Mouse (Mus musculus) embryonic facial prominence, embryonic 11.5 days (tissue): Measurements from ENCODE around the gene Cds2. TPM values are rescaled to one million over a fixed set of nuclear protein-coding genes. Genes with fewer than 3 reads are reported as not detected.
"Not testable (repeated sequence)": the region's sequence is repeated elsewhere in the genome, so short reads cannot be mapped to it uniquely, and the experiment has no call there.

ENCODE experiments used
- ATAC-seq: fragments of 200-750 bp; cut with Nextera tagmentation; replicated peaks from 2 replicates; pipeline ENCODE4 v1.8.0; 2017; ENCODE audit warnings: low read depth; ENCODE audit not compliant: insufficient number of reproducible peaks, low FRiP score, low TSS enrichment
- DNase-seq: peaks from one replicate; pipeline ENCODE4 v3.0.0-alpha.2; 2015; ENCODE audit warnings: low spot score
- H3K27ac ChIP-seq: fragments of 300-500 bp; sonication (generic); replicated peaks from 2 replicates; pipeline ENCODE4 v1.5.1; 2014; ENCODE audit warnings: mild to moderate bottlenecking, low read depth, low read length, control low read depth
- H3K27me3 ChIP-seq: fragments of 300-500 bp; sonication (generic); 2 replicates; pipeline ENCODE4 v1.6.1; 2014; ENCODE audit warnings: mild to moderate bottlenecking, low read length, moderate library complexity, mixed read lengths; ENCODE audit not compliant: control insufficient read depth, insufficient read depth
- H3K36me3 ChIP-seq: fragments of 300-500 bp; sonication (generic); replicated peaks from 2 replicates; pipeline ENCODE4 v1.6.1; 2014; ENCODE audit warnings: low read depth, mild to moderate bottlenecking, low read length, moderate library complexity, mixed read lengths; ENCODE audit not compliant: control insufficient read depth, insufficient read depth
- H3K4me1 ChIP-seq: fragments of 300-500 bp; sonication (generic); 2 replicates; pipeline ENCODE4 v1.6.1; 2014; ENCODE audit warnings: low read length, mixed read lengths; ENCODE audit not compliant: control insufficient read depth, insufficient read depth
- H3K4me2 ChIP-seq: fragments of 300-500 bp; sonication (generic); 2 replicates; pipeline ENCODE4 v1.6.1; 2014; ENCODE audit warnings: low read depth, mild to moderate bottlenecking, control low read depth, low read length, moderate library complexity
- H3K4me3 ChIP-seq: fragments of 300-500 bp; sonication (generic); 2 replicates; pipeline ENCODE4 v1.5.1; 2014; ENCODE audit warnings: low read depth, low read length, control low read depth
- H3K9ac ChIP-seq: fragments of 300-500 bp; sonication (generic); replicated peaks from 2 replicates; pipeline ENCODE4 v1.6.1; 2014; ENCODE audit warnings: mild to moderate bottlenecking, control low read depth, low read length
- H3K9me3 ChIP-seq: fragments of 300-500 bp; sonication (generic); replicated peaks from 2 replicates; pipeline ENCODE4 v1.6.1; 2016; ENCODE audit warnings: mild to moderate bottlenecking, low read length, inconsistent platforms, mixed read lengths; ENCODE audit not compliant: control insufficient read depth
- WGBS: fragments of 180-500 bp; shearing (Covaris S2); extraction: QIAGEN DNeasy Blood & Tissue Kit; methylation state at CpG from one replicate; pipeline ENCODE4 v1.1.7; 2014; 5-methylcytosine and 5-hydroxymethylcytosine counted together
- polyA plus RNA-seq: library from polyadenylated mRNA; unstranded; fragments of >200 nt; fragmentation: Nextera tagmentation; extraction: Ambion mirVana; gene quantifications from 2 replicates; pipeline ENCODE4 v1.2.1, GENCODE M21; 2014

Cds2 gene
- polyA plus RNA-seq, 1 experiment from 2014 or later = 32.2 TPM

DNA sequence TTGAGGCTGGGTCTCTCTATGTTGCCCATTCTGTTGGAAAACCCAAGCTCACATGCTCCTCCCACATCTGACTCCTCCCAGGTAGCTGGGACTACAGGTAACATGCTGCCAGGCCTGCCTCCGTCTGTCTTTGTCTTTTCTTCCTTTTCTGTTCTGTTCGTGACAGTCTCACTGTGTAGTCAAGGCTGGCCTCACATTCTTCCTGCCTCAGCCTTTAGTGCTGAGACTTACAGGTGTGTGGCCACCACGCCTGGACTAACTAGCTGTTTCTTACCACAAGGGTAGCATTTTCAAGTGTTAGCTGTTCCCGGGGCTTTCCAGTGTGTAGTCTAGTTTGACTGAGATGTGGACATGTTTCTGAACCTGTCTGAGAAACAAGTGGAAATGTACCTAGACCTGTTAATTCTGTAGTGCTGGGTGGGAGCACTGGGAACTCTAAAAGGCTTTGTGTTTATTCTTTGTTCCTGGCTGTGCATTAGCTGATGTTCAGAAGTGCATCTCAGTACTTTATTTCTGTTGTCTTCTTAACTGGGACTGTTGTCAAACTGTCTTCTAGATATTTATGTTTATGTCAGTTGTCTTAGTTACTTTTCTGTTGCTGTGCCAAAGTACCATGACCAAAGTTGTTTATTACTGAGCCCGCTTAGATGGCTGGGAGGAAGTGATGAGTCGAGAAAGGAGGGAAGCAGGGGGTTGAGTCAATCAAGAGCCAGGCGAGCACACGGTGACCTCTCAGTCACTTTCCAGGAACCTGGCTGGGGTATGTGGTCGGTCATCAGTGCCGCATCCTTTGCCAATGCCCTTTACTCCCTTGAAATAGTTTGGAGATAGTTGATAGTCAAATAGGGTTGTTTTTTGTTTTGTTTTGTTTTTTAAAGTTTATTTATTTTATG lies 18.9 kb downstream of the Cds2 start:
- H3K36me3 ChIP-seq = no peaks in the 10 kb centered on the region
- WGBS = 56% methylated on average over 10 of the region's 10 CpGs
- H3K9me3 ChIP-seq = no peaks in the 10 kb centered on the region
- no peak overlapping the region for H3K9ac ChIP-seq
- H3K4me1 ChIP-seq = peaks cover 3% of the 10 kb centered on the region; the same call in 1 of the 2 replicates
- no peak for DNase-seq
- H3K27ac ChIP-seq = no peak overlapping the region
- no peak overlapping the region for H3K4me2 ChIP-seq
- no peak for ATAC-seq
- H3K4me3 ChIP-seq = no peak overlapping the region
- no peaks in the 10 kb centered on the region for H3K27me3 ChIP-seq

DNA sequence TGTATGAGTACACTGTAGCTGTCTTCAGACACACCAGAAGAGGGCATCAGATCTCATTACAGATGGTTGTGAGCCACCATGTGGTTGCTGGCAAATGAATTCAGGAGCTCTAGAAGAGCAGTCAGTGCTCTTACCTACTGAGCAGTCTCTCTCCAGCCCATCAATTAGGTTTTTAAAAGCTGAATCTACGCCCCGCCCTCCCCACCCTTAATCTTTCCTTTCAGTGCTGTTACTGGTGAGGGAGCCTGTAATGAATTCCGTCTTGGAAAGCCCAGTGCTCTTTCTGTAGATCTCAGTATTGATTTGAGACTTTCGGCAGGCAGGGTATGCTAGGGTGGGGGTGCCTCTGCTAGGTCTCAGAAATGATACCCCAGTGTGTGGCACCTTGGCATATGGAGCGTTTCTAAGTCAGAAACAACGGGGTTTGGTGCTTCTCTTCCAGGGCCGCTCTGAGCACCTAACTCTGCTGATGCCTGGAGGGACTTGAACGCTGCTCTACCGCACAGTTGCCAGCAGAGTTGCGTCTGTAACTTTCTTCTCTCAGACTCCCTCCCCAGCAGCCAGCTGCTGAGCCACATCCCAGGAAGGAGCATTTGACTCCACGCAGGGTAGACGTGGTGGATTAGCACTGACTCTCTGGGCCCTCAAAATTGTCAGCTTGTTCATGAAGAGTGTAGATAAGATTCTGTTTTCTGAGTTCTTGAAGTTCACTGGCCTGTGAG lies 19.7 kb downstream of the Cds2 start:
- ATAC-seq (0 out of 2 replicates have a peak, but pooled peaks have one; percentile 30), DNase-seq (no peak)
- Histone ChIP-seq H3K36me3 (no peaks in the 10 kb centered on the region), H3K4me3 (no peak overlapping the region), H3K9ac (no peak overlapping the region), H3K4me2 (no peak overlapping the region), H3K27ac (no peak overlapping the region), H3K27me3 (no peaks in the 10 kb centered on the region), H3K9me3 (no peaks in the 10 kb centered on the region), H3K4me1 (peaks cover 3% of the 10 kb centered on the region; the same call in 1 of the 2 replicates)
- WGBS = 29% methylated on average over 12 of the region's 12 CpGs

DNA sequence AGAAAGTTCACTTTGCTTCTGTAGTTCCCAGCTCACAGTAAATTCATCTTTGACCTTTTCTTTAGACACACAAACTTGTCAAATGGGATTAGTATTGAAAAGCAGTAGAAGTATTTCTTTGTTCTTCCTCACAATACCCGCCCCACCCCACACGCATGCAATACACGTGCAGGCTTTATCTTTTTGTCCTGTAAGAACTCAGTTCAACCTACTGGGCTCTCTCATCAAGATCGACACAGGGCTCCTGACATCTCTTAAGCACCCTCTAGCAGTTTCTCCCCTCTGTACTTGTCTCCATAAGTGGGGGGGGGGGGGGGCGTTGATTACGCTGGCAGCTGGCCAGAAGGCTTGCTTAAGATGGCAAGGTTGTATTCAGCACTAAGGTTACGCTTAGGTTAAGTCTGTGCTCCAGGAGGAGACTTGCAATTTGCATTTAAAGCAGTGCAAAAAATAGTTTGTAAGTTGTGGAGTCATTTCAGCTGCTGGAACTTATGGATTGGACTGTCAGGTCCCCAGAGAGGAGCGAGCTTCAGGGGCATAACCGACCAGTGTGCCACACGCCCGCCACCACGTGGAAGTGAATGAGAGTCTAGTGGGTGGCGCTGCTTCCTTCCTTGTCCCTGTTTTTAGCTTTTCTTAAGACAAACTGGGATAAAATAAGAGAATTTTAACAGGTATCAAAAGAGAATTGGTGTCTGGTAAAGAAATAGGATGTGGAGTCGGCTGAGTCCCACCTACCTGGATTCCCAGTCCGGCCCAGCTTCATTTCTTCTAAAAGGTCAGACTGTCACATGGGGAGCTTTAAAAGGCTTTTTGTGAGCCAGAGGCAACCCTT lies 20.5 kb downstream of the Cds2 start:
- Histone ChIP-seq H3K4me3 (no peak overlapping the region), H3K27ac (no peak overlapping the region), H3K36me3 (no peaks in the 10 kb centered on the region), H3K9ac (no peak overlapping the region), H3K4me2 (no peak overlapping the region), H3K4me1 (peaks cover 3% of the 10 kb centered on the region; the same call in 1 of the 2 replicates), H3K27me3 (no peaks in the 10 kb centered on the region), H3K9me3 (no peaks in the 10 kb centered on the region)
- ATAC-seq (peak; percentile 61), DNase-seq (peak; percentile 36)
- 66% methylated on average over 15 of the region's 15 CpGs for WGBS

DNA sequence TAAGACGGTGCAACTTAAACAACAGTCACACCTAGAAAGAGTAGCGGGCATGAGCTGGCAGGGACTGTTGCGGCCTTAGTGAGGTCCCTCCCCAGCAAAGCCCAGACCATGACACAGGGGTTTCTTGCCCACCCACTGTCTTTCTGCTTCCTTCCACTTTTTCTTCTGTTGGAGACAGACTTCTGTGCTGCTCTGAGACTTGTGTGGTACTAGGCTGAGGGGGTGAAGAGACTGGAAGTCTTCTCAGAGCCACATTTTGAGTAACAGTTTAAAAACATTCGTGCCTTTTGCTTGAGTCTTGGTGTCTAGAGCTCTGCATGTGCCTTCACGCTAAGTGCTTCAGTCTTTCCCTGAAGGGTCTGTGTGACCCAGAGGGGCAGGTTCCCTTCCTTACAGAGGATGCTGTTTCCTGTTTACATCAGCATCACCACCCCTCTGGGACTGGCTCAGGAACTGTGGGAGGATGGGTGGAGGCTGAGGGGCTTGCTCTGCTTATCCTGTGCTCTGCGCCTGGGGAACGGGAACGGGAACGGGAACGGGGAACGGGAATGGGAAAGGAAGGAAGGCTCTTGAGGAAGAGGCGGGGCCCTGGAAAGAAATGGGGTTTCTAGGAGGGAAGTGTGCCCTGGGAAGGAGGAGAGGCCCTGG lies 21.7 kb downstream of the Cds2 start:
- Histone ChIP-seq H3K4me1 (peaks cover 3% of the 10 kb centered on the region; the same call in 1 of the 2 replicates), H3K4me3 (no peak overlapping the region), H3K9ac (no peak overlapping the region), H3K27ac (peak overlapping the region; percentile 41; the same call in 1 of the 2 replicates), H3K36me3 (no peaks in the 10 kb centered on the region), H3K9me3 (no peaks in the 10 kb centered on the region), H3K4me2 (no peak overlapping the region), H3K27me3 (no peaks in the 10 kb centered on the region)
- 74% methylated on average over 12 of the region's 12 CpGs for WGBS
- peak; percentile 23 for DNase-seq
- ATAC-seq = no peak

DNA sequence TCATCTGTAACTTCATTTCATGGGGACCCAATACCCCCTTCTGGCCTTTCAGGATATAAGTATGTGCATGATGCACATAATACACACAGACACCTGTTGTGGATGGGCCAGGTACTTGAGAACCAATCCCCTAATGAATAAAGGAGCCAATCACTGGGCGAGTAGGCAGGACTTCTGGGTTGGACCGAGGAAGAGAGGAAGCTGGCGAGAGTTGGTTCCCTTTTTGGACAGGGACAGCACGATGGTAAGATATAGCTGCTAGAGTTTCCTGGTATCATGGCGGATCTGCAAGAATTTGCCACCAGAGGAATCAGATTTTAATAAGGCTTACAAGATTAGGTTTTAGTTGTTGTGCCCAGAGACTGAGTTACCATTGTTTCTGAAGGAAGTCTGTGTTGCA lies 22.8 kb downstream of the Cds2 start:
- not testable (repeated sequence) for DNase-seq, H3K4me2 ChIP-seq, H3K36me3 ChIP-seq, H3K4me1 ChIP-seq, H3K27ac ChIP-seq, H3K9me3 ChIP-seq, ATAC-seq, H3K4me3 ChIP-seq, H3K27me3 ChIP-seq, H3K9ac ChIP-seq
- 93% methylated on average over 5 of the region's 5 CpGs for WGBS

DNA sequence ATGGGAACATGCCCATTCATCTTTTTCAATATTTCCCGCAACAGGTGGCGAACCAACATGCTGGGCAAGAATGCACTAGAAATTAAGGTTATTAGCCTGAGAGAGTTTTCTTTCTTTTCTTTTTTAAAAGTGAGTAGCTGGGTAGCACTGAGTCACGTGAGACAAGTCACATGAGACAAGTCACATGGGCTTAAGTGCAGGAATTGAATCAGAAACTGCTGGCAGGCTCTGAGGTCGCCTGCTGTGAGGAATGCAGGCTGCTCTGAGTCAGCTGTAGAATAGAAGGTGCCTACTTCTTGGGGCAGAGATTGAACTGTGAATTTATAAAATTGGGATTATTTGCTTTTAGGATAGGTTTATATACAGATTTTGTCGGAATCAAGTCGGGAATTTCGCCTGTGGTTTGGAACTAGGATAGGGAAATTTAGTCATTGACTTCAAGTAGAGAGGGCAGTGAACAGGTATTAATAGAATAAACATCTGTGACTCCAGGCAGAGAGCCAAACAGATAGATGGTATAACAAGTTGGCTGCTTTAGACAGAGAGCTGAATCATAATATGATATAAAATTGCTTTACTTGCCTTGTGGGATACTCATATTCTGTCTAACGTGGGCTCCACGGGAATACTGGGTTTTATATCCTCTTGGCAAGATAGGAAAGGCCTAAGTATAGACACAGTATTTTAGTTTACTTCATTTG lies 23.6 kb downstream of the Cds2 start:
- no peaks in the 10 kb centered on the region for H3K9me3 ChIP-seq
- H3K27ac ChIP-seq = no peak overlapping the region
- H3K4me1 ChIP-seq = peaks cover 3% of the 10 kb centered on the region; the same call in 1 of the 2 replicates
- H3K4me2 ChIP-seq = no peak overlapping the region
- H3K36me3 ChIP-seq = no peaks in the 10 kb centered on the region
- 88% methylated on average over 9 of the region's 9 CpGs for WGBS
- DNase-seq (no peak), ATAC-seq (no peak)
- no peak overlapping the region for H3K4me3 ChIP-seq
- H3K27me3 ChIP-seq = no peaks in the 10 kb centered on the region
- H3K9ac ChIP-seq = no peak overlapping the region

DNA sequence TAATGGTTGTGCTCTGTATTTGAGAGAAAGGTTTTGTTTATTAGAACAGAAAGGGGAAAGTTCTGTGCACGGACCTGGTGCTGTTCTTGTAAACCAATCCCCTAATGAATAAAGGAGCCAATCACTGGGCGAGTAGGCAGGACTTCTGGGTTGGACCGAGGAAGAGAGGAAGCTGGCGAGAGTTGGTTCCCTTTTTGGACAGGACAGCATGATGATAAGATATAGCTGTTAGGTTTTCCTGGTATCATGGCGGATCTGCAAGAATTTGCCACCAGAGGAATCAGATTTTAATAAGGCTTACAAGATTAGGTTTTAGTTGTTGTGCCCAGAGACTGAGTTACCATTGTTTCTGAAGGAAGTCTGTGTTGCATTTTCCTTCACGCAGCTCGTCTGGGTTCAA lies 26.3 kb downstream of the Cds2 start:
- not testable (repeated sequence) for H3K9ac ChIP-seq, H3K4me3 ChIP-seq, ATAC-seq, H3K36me3 ChIP-seq, H3K27me3 ChIP-seq, DNase-seq, H3K9me3 ChIP-seq, H3K4me1 ChIP-seq, H3K27ac ChIP-seq, H3K4me2 ChIP-seq
- 82% methylated on average over 5 of the region's 7 CpGs for WGBS
